Comparison of ENCODE assay signal across 12 mouse cellular contexts in the genomic region with DNA sequence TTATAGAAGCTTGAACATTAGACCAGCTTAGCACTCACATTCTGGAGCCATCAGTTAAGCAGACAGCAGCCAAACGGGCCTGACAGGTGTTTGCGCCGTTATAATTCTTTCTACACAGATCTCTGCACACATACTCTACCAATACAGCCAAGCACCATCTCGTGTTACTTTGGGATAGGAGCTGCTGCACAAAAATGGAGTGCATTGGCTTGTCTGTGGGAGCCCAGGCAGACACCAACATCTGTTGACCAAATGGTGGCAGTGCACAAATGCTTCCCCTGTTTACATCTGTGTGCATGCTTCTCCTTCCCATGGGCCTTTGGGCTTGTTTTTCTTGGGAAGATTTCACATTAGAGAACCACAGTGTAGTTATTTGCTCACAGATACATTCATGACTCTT.
DNase-seq lines count a peak whose midpoint lies in the region; ATAC-seq lines count a peak whose summit lies in the region.
"Had no signal": no experiment of that assay in that cellular context is flagged by ENCODE, and none has a peak within 500 bp of the region (broad histone marks: within the 10 kb centered on the region; RNA-seq: fewer than 3 reads in every experiment).

No protein-coding gene starts in this region.

- 34% methylated on average over 4 of the region's 4 CpGs for WGBS in intestine, embryonic 14.5 days
- 42% methylated on average over 4 of the region's 4 CpGs for WGBS in intestine, embryonic 15.5 days
- 38% methylated on average over 4 of the region's 4 CpGs for WGBS in embryonic facial prominence, embryonic 12.5 days
- WGBS in limb, embryonic 12.5 days, result 24% methylated on average over 4 of the region's 4 CpGs
- 76% methylated on average over 4 of the region's 4 CpGs for WGBS in forebrain, embryonic 15.5 days

- no peaks in the 10 kb centered on the region for H3K9me3 ChIP-seq in intestine, embryonic 14.5 days (ENCODE audit: control insufficient read depth, low read length)
- H3K9me3 ChIP-seq in intestine, embryonic 15.5 days, result no peaks in the 10 kb centered on the region
- H3K9me3 ChIP-seq in embryonic facial prominence, embryonic 12.5 days, result no peaks in the 10 kb centered on the region
- H3K9me3 ChIP-seq in limb, embryonic 12.5 days, result no peaks in the 10 kb centered on the region
- H3K9me3 ChIP-seq in forebrain, embryonic 15.5 days, result no peaks in the 10 kb centered on the region
- H3K9me3 ChIP-seq: liver, embryonic 15.5 days had no signal

- no peak overlapping the region for H3K9ac ChIP-seq in intestine, embryonic 14.5 days (ENCODE audit: low read length)
- no peak overlapping the region for H3K9ac ChIP-seq in intestine, embryonic 15.5 days
- H3K9ac ChIP-seq in embryonic facial prominence, embryonic 12.5 days, result no peak overlapping the region
- no peak overlapping the region for H3K9ac ChIP-seq in limb, embryonic 12.5 days (replicated peaks)
- no peak overlapping the region for H3K9ac ChIP-seq in forebrain, embryonic 15.5 days (replicated peaks)
- H3K9ac ChIP-seq: liver, embryonic 15.5 days had no signal

- 0 out of 2 replicates have a peak, but pooled peaks cover 10% of the 10 kb centered on the region for H3K4me1 ChIP-seq in intestine, embryonic 14.5 days (replicated peaks; ENCODE audit: control insufficient read depth, insufficient read depth, low read length)
- H3K4me1 ChIP-seq in intestine, embryonic 15.5 days (replicated peaks), result no peaks in the 10 kb centered on the region
- H3K4me1 ChIP-seq in embryonic facial prominence, embryonic 12.5 days, result no peaks in the 10 kb centered on the region
- H3K4me1 ChIP-seq in limb, embryonic 12.5 days (replicated peaks), result peaks cover 5% of the 10 kb centered on the region; the same call in 1 of the 2 replicates
- H3K4me1 ChIP-seq in forebrain, embryonic 15.5 days, result no peaks in the 10 kb centered on the region
- H3K4me1 ChIP-seq: liver, embryonic 15.5 days had no signal

- H3K27me3 ChIP-seq in intestine, embryonic 14.5 days (replicated peaks; ENCODE audit: control insufficient read depth, insufficient read depth, low read length), result no peaks in the 10 kb centered on the region
- H3K27me3 ChIP-seq in intestine, embryonic 15.5 days (replicated peaks), result no peaks in the 10 kb centered on the region
- H3K27me3 ChIP-seq in embryonic facial prominence, embryonic 12.5 days, result no peaks in the 10 kb centered on the region
- no peaks in the 10 kb centered on the region for H3K27me3 ChIP-seq in limb, embryonic 12.5 days
- H3K27me3 ChIP-seq in forebrain, embryonic 15.5 days, result no peaks in the 10 kb centered on the region
- H3K27me3 ChIP-seq: liver, embryonic 15.5 days had no signal

- ATAC-seq in intestine, embryonic 14.5 days (replicated peaks; ENCODE audit: low FRiP score, low TSS enrichment, low read depth), result no peak
- no peak for ATAC-seq in intestine, embryonic 15.5 days
- no peak for ATAC-seq in embryonic facial prominence, embryonic 12.5 days (ENCODE audit: insufficient number of reproducible peaks, insufficient read depth, low FRiP score, low TSS enrichment)
- no peak for ATAC-seq in limb, embryonic 12.5 days (ENCODE audit: insufficient number of reproducible peaks, insufficient read depth, low FRiP score, low TSS enrichment, low read depth)
- no peak for ATAC-seq in forebrain, embryonic 15.5 days (replicated peaks)
- ATAC-seq in activated CD4-positive, CD25-positive, alpha-beta regulatory T cell, adult 4 months, result no peak

- H3K27ac ChIP-seq in intestine, embryonic 14.5 days (ENCODE audit: low read depth), result 0 out of 2 replicates have a peak overlapping the region, but pooled peaks have one; percentile 33
- H3K27ac ChIP-seq in intestine, embryonic 15.5 days, result no peak overlapping the region
- H3K27ac ChIP-seq in embryonic facial prominence, embryonic 12.5 days, result peak overlapping the region; percentile 54; the same call in 1 of the 2 replicates
- 0 out of 2 replicates have a peak overlapping the region, but pooled peaks have one; percentile 67 for H3K27ac ChIP-seq in limb, embryonic 12.5 days
- H3K27ac ChIP-seq in forebrain, embryonic 15.5 days (replicated peaks), result no peak overlapping the region
- H3K27ac ChIP-seq: liver, embryonic 15.5 days had no signal

- no peaks in the 10 kb centered on the region for H3K36me3 ChIP-seq in intestine, embryonic 14.5 days (ENCODE audit: control insufficient read depth, insufficient read depth, low read length)
- no peaks in the 10 kb centered on the region for H3K36me3 ChIP-seq in intestine, embryonic 15.5 days
- no peaks in the 10 kb centered on the region for H3K36me3 ChIP-seq in embryonic facial prominence, embryonic 12.5 days
- H3K36me3 ChIP-seq in limb, embryonic 12.5 days, result no peaks in the 10 kb centered on the region
- H3K36me3 ChIP-seq in forebrain, embryonic 15.5 days, result no peaks in the 10 kb centered on the region
- H3K36me3 ChIP-seq: liver, embryonic 15.5 days had no signal

- H3K4me3 ChIP-seq in intestine, embryonic 14.5 days (ENCODE audit: low read depth, low read length), result no peak overlapping the region
- no peak overlapping the region for H3K4me3 ChIP-seq in intestine, embryonic 15.5 days (replicated peaks)
- no peak overlapping the region for H3K4me3 ChIP-seq in embryonic facial prominence, embryonic 12.5 days
- no peak overlapping the region for H3K4me3 ChIP-seq in limb, embryonic 12.5 days (replicated peaks)
- H3K4me3 ChIP-seq in forebrain, embryonic 15.5 days, result no peak overlapping the region
- H3K4me3 ChIP-seq: liver, embryonic 15.5 days had no signal

- H3K4me2 ChIP-seq in intestine, embryonic 14.5 days (ENCODE audit: low read length), result no peak overlapping the region
- no peak overlapping the region for H3K4me2 ChIP-seq in intestine, embryonic 15.5 days (replicated peaks)
- H3K4me2 ChIP-seq in embryonic facial prominence, embryonic 12.5 days (replicated peaks), result no peak overlapping the region
- H3K4me2 ChIP-seq in limb, embryonic 12.5 days, result no peak overlapping the region
- no peak overlapping the region for H3K4me2 ChIP-seq in forebrain, embryonic 15.5 days (replicated peaks)
- H3K4me2 ChIP-seq: liver, embryonic 15.5 days; midbrain, embryonic 11.5 days had no signal

- DNase-seq in intestine, embryonic 14.5 days (ENCODE audit: low spot score), result no peak
- peak; percentile 67 for DNase-seq in adipocyte (ENCODE audit: low spot score)
- no peak for DNase-seq in urinary bladder, adult 2 months (ENCODE audit: low spot score)
- DNase-seq: layer of hippocampus, postnatal 36 days; thymus, adult 18-20 months had no signal

Comparison
In these comparisons a context has a peak if more than half of its experiments do, and no peak if none do; other contexts are left out.
1. H3K27ac ChIP-seq: peak in intestine, embryonic 14.5 days (single experiment), embryonic facial prominence, embryonic 12.5 days (single experiment) and limb, embryonic 12.5 days (single experiment); none in intestine, embryonic 15.5 days (single experiment) and forebrain, embryonic 15.5 days (single experiment).